Mouse (Mus musculus) forebrain, postnatal 0 days (tissue): Measurements from ENCODE around the gene Gtf2ird2. TPM values are rescaled to one million over a fixed set of nuclear protein-coding genes. Genes with fewer than 3 reads are reported as not detected.

Experiments used
- ATAC-seq: fragments of 200-750 bp; cut with Nextera tagmentation; 2 replicates; pipeline ENCODE4 v1.8.0; 2017; ENCODE audit warnings: mild to moderate bottlenecking, moderate library complexity
- DNase-seq: peaks from one replicate; pipeline ENCODE4 v3.0.0-alpha.2; 2015
- H3K27ac ChIP-seq: fragments of 300-500 bp; sonication (generic); 2 replicates; pipeline ENCODE4 v1.5.1; 2014; ENCODE audit warnings: low read depth, mild to moderate bottlenecking, antibody characterized with exemption, low read length, moderate library complexity, mixed read lengths
- H3K27me3 ChIP-seq: fragments of 300-500 bp; sonication (generic); 2 replicates; pipeline ENCODE4 v1.6.1; 2014; ENCODE audit warnings: mild to moderate bottlenecking, low read length, mixed read lengths; ENCODE audit not compliant: insufficient read depth
- H3K36me3 ChIP-seq: fragments of 300-500 bp; sonication (generic); 2 replicates; pipeline ENCODE4 v1.6.1; 2014; ENCODE audit warnings: mild to moderate bottlenecking, moderate library complexity; ENCODE audit not compliant: insufficient read depth
- H3K4me1 ChIP-seq: fragments of 300-500 bp; sonication (generic); 2 replicates; pipeline ENCODE4 v1.6.1; 2014; ENCODE audit warnings: antibody characterized with exemption; ENCODE audit not compliant: insufficient read depth
- H3K4me2 ChIP-seq: fragments of 300-500 bp; sonication (generic); 2 replicates; pipeline ENCODE4 v1.6.1; 2014; ENCODE audit warnings: low read depth, mild to moderate bottlenecking, moderate library complexity
- H3K4me3 ChIP-seq: fragments of 300-500 bp; sonication (generic); 2 replicates; pipeline ENCODE4 v1.5.1; 2014; ENCODE audit warnings: low read depth, low read length, mixed read lengths
- H3K9ac ChIP-seq: fragments of 300-500 bp; sonication (generic); 2 replicates; pipeline ENCODE4 v1.6.1; 2014; ENCODE audit warnings: mild to moderate bottlenecking
- H3K9me3 ChIP-seq: fragments of 300-500 bp; sonication (generic); 2 replicates; pipeline ENCODE4 v1.6.1; 2016; ENCODE audit warnings: low read length
- CTCF ChIP-seq: sonication (generic); IDR thresholded peaks from 2 replicates; pipeline ENCODE4 v1.5.1; 2016; ENCODE audit warnings: antibody characterized with exemption, control low read depth, low read depth
- WGBS: fragments of 180-500 bp; shearing (Covaris S2); extraction: QIAGEN DNeasy Blood & Tissue Kit; methylation state at CpG from one replicate; pipeline ENCODE4 v1.1.7; 2014; 5-methylcytosine and 5-hydroxymethylcytosine counted together
- polyA plus RNA-seq: library from polyadenylated mRNA; unstranded; fragments of >200 nt; fragmentation: Nextera tagmentation; extraction: Ambion mirVana; gene quantifications from 2 replicates; pipeline ENCODE4 v1.2.1, GENCODE M21; 2015
- total RNA-seq: library from RNA; depleted of rRNA; stranded (reverse); fragments of >200 nt; gene quantifications from 2 replicates; pipeline ENCODE4 v1.2.3, GENCODE M21; 2014; rRNA removed

Gtf2ird2 gene
- total RNA-seq: 14.3 and 20.4 TPM in 2 replicates
- 8.8 and 11.8 TPM in 2 replicates for polyA plus RNA-seq

GRCm38 (mm10) chr5:134183880-134184808 is at the start of gene Gtf2ird2:
Gtf2ird2 (plus strand) TSS chr5:134184019.
- peak; percentile 26 for TF ChIP-seq CTCF
- WGBS: 2% methylated on average over 86 of the region's 92 CpGs

DNA sequence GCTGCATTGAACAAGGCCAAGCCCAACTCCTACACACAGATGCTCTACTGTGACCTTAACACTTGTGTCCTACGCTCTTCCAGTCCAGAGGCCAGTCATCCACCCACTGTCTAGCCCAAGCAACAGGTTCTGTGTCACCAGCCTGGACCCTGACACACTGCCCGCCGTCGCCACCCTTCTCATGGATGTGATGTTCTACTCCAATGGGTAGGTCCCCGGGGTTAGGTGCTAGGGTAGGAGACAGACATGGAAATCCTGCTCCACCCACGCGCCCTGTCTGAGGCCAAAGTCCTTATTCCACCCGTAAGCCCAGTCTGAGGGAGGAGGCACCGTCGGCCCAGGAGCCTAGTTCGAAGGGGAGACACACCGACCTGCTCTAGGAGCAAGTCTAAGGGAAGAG is 47.8 kb upstream of the Gtf2ird2 start:
- H3K9ac ChIP-seq: no peak overlapping the region
- H3K27ac ChIP-seq: no peak overlapping the region
- 97% methylated on average over 12 of the region's 12 CpGs for WGBS
- ATAC-seq: no peak
- H3K4me1 ChIP-seq: no peaks in the 10 kb centered on the region
- no peak for DNase-seq
- H3K9me3 ChIP-seq: no peaks in the 10 kb centered on the region
- no peak overlapping the region for H3K4me2 ChIP-seq
- H3K4me3 ChIP-seq: no peak overlapping the region
- H3K27me3 ChIP-seq: no peaks in the 10 kb centered on the region
- TF ChIP-seq CTCF: no peak
- H3K36me3 ChIP-seq: peaks cover 66% of the 10 kb centered on the region

More at GRCm38 (mm10) chr5:134183880-134184808, at the start of gene Gtf2ird2:
- no peaks in the 10 kb centered on the region for H3K36me3 ChIP-seq
- peak within 1 kb of the TSS; percentile 67 for H3K4me3 ChIP-seq
- H3K9ac ChIP-seq: peak within 1 kb of the TSS; percentile 87
- H3K4me2 ChIP-seq: peak within 1 kb of the TSS; percentile 81
- no peaks in the 10 kb centered on the region for H3K27me3 ChIP-seq
- peak within 1 kb of the TSS; percentile 92 for H3K27ac ChIP-seq
- peaks cover 11% of the 10 kb centered on the region; the same call in 1 of the 2 replicates for H3K4me1 ChIP-seq
- DNase-seq (peak; percentile 99), ATAC-seq (peak; percentile 97)
- no peaks in the 10 kb centered on the region for H3K9me3 ChIP-seq

DNA sequence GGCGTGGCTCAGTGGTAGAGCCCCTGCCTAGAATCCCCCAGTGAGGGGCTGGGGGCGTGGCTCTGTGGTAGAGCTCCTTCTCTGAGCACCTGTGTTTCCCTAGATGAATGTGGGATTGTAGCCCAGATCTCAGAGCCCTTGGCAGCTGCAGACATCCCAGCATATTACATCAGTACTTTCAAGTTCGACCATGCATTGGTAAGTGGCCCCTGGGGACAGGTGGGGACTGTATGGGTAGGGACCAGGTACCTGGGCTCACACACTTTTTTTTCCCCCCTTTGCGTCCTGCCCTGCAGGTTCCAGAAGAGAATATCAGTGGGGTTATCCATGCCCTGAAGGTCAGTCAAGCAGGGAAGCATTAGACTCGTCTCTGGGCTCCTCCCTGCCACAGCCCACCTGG is 45.9 kb upstream of the Gtf2ird2 start:
- TF ChIP-seq CTCF: no peak
- H3K4me1 ChIP-seq: no peaks in the 10 kb centered on the region
- H3K4me3 ChIP-seq: no peak overlapping the region
- no peak overlapping the region for H3K4me2 ChIP-seq
- ATAC-seq (no peak), DNase-seq (no peak)
- H3K9me3 ChIP-seq: no peaks in the 10 kb centered on the region
- no peak overlapping the region for H3K9ac ChIP-seq
- H3K36me3 ChIP-seq: peaks cover 84% of the 10 kb centered on the region
- no peak overlapping the region for H3K27ac ChIP-seq
- WGBS: 91% methylated on average over 5 of the region's 5 CpGs
- H3K27me3 ChIP-seq: no peaks in the 10 kb centered on the region

GRCm38 (mm10) chr5:134139429-134139828 is 44.4 kb upstream of the Gtf2ird2 start:
- H3K9ac ChIP-seq: no peak overlapping the region
- no peaks in the 10 kb centered on the region for H3K9me3 ChIP-seq
- DNase-seq (no peak), ATAC-seq (no peak)
- 0 out of 2 replicates have a peak, but pooled peaks have one; percentile 5 for TF ChIP-seq CTCF
- WGBS: 88% methylated on average over 6 of the region's 6 CpGs
- no peaks in the 10 kb centered on the region for H3K27me3 ChIP-seq
- no peak overlapping the region for H3K4me2 ChIP-seq
- peaks cover 94% of the 10 kb centered on the region for H3K36me3 ChIP-seq
- no peaks in the 10 kb centered on the region for H3K4me1 ChIP-seq
- no peak overlapping the region for H3K27ac ChIP-seq
- no peak overlapping the region for H3K4me3 ChIP-seq

GRCm38 (mm10) chr5:134141236-134141635 is 42.6 kb upstream of the Gtf2ird2 start:
- WGBS: 74% methylated on average over 7 of the region's 7 CpGs
- Histone ChIP-seq H3K4me1 (no peaks in the 10 kb centered on the region), H3K4me2 (no peak overlapping the region), H3K36me3 (peaks cover 82% of the 10 kb centered on the region), H3K9ac (no peak overlapping the region), H3K27ac (no peak overlapping the region), H3K9me3 (no peaks in the 10 kb centered on the region), H3K4me3 (no peak overlapping the region), H3K27me3 (no peaks in the 10 kb centered on the region)
- ATAC-seq (no peak), DNase-seq (no peak)
- TF ChIP-seq CTCF: no peak

GRCm38 (mm10) chr5:134142381-134142780 is 41.4 kb upstream of the Gtf2ird2 start:
- Histone ChIP-seq H3K4me3 (no peak overlapping the region), H3K9ac (no peak overlapping the region), H3K27me3 (no peaks in the 10 kb centered on the region), H3K36me3 (peaks cover 70% of the 10 kb centered on the region), H3K4me2 (no peak overlapping the region), H3K4me1 (no peaks in the 10 kb centered on the region), H3K27ac (no peak overlapping the region), H3K9me3 (no peaks in the 10 kb centered on the region)
- ATAC-seq (no peak), DNase-seq (no peak)
- no peak for TF ChIP-seq CTCF
- WGBS: 89% methylated on average over 11 of the region's 11 CpGs

- DNase-seq (no peak), ATAC-seq (no peak)
- TF ChIP-seq CTCF: no peak
- Histone ChIP-seq H3K27me3 (no peaks in the 10 kb centered on the region), H3K9ac (no peak overlapping the region), H3K4me3 (no peak overlapping the region), H3K4me2 (no peak overlapping the region), H3K27ac (no peak overlapping the region), H3K9me3 (no peaks in the 10 kb centered on the region), H3K36me3 (peaks cover 67% of the 10 kb centered on the region), H3K4me1 (no peaks in the 10 kb centered on the region)
- 95% methylated on average over 8 of the region's 8 CpGs for WGBS
Observed at GRCm38 (mm10) chr5:134144986-134145385, 38.8 kb upstream of the Gtf2ird2 start.
